ENCODE assay signal across 8 mouse cellular contexts in the genomic region with DNA sequence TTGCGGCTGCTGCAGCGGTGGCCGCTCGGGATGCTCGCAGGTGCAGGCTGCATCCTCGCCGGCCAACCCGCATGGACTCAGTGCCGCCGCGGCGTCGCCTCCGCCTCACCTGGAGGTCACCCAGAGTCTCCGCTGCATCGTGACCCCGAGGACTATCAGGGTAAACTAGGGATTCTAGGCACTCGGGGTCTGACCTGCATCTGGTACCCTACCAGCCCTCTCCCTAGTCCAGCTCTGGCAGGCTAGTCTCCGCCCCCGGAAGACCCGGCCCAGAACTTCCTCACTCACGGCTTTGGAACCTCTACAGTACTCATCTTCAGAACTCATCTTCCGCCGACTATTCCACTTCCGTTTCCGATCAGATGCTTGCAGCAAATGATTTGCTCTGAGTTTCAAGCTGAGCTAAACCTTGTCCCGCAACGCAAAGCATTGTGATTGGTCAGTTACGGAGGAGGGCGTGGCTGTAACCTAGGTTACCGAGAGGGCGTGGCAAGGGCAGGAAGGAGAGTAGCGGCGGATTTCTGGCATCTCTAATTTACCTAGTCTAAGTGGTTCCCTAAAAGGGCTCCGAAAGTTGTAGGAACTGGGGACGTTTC. TPM values are rescaled to one million over a fixed set of nuclear protein-coding genes. Genes with fewer than 3 reads are reported as not detected.
DNase-seq lines count a peak whose midpoint lies in the region; ATAC-seq lines count a peak whose summit lies in the region.

A gene (minus strand): TSS at position 325 of the 596 bp plus-strand sequence.

- peak within 1 kb of the TSS; percentile 52 for H3K9ac ChIP-seq in intestine, embryonic 14.5 days (ENCODE audit: low read length)

- H3K4me2 ChIP-seq in intestine, embryonic 14.5 days (ENCODE audit: low read length), result peak within 1 kb of the TSS; percentile 54

- DNase-seq in adrenal gland, adult 18-20 months (ENCODE audit: low spot score in 2 of 2), result peak; percentile 95
- peak; percentile 96 for DNase-seq in embryo, embryonic 11 days
- peak; percentile 95 for DNase-seq in gastrocnemius, postnatal 25 days
- peak; percentile 99 for DNase-seq in intestine, embryonic 14.5 days (ENCODE audit: low spot score)
- DNase-seq in left cerebral cortex, postnatal 14 days (ENCODE audit: low spot score in 2 of 2), result peak; percentile 98 to 99
- DNase-seq in mesoderm, embryonic 11.5 days (ENCODE audit: low read depth, low spot score), result peak; percentile 98
- DNase-seq in right cerebral cortex, postnatal 36 days (ENCODE audit: low spot score in 2 of 2), result peak; percentile 96 to 98
- peak; percentile 95 for DNase-seq in yolk sac, embryonic 10.5 days (ENCODE audit: low spot score)

- H3K9me3 ChIP-seq in intestine, embryonic 14.5 days (ENCODE audit: control insufficient read depth, low read length), result no peaks in the 10 kb centered on the region

- H3K4me3 ChIP-seq in intestine, embryonic 14.5 days (ENCODE audit: low read depth, low read length), result peak within 1 kb of the TSS; percentile 74

- H3K27ac ChIP-seq in intestine, embryonic 14.5 days (ENCODE audit: low read depth), result 0 out of 2 replicates have a peak within 1 kb of the TSS, but pooled peaks have one; percentile 7

- peaks cover 4% of the 10 kb centered on the region for H3K36me3 ChIP-seq in intestine, embryonic 14.5 days (ENCODE audit: control insufficient read depth, insufficient read depth, low read length)

- peaks cover 8% of the 10 kb centered on the region for H3K4me1 ChIP-seq in intestine, embryonic 14.5 days (replicated peaks; ENCODE audit: control insufficient read depth, insufficient read depth, low read length)

- intact Hi-C loops in left cerebral cortex, postnatal 14 days (cut with DNase I), result loop anchor here (2.0 kb wide), 1 partner anchor 62 kb away; a partner anchor contains a TSS

- no peaks in the 10 kb centered on the region for H3K27me3 ChIP-seq in intestine, embryonic 14.5 days (replicated peaks; ENCODE audit: control insufficient read depth, insufficient read depth, low read length)

- WGBS in intestine, embryonic 14.5 days, result under 1% methylated on average over 36 of the region's 36 CpGs

- peak; percentile 97 for ATAC-seq in intestine, embryonic 14.5 days (replicated peaks; ENCODE audit: low FRiP score, low TSS enrichment, low read depth)

RNA-seq across cellular contexts. Expression of the gene that starts here (rescaled TPM):
- total RNA-seq in adrenal gland, adult 18-20 months (2021), result 10 to 100 TPM; 24.4 to 31.3 TPM
- total RNA-seq in gastrocnemius, postnatal 25 days (2021), result 1 to 10 TPM; 9.2 to 9.7 TPM
- 27.2 and 33.7 TPM in 2 replicates for polyA plus RNA-seq in intestine, embryonic 14.5 days (2014; fragmentation: Nextera tagmentation; extraction: Ambion mirVana)
- 10 to 100 TPM; 62.9 to 63.0 TPM for total RNA-seq in left cerebral cortex, postnatal 14 days (2021)

Comparison
In these comparisons a context has a peak if more than half of its experiments do, and no peak if none do; other contexts are left out.
1. Peak in every context shown above with its lines: DNase-seq, ATAC-seq, H3K4me3 ChIP-seq and H3K27ac ChIP-seq.